Mouse (Mus musculus) olfactory bulb, adult 2 months (tissue): ENCODE results near the gene Gal3st2c. TPM values are rescaled to one million over a fixed set of nuclear protein-coding genes. Genes with fewer than 3 reads are reported as not detected.
"Not testable (repeated sequence)": the region's sequence is repeated elsewhere in the genome, so short reads cannot be mapped to it uniquely, and the experiment has no call there.

Experiments
- H3K27ac ChIP-seq: fragments of 200-500 bp; 2 replicates; pipeline ENCODE4 v1.5.1; 2012; ENCODE audit warnings: low read depth, low read length; ENCODE audit not compliant: insufficient read depth
- H3K4me1 ChIP-seq: fragments of 200-500 bp; 2 replicates; pipeline ENCODE4 v1.6.1; 2012; ENCODE audit warnings: low read length; ENCODE audit not compliant: control insufficient read depth, insufficient read depth
- H3K4me3 ChIP-seq: fragments of 200-500 bp; 2 replicates; pipeline ENCODE4 v1.5.1; 2012; ENCODE audit warnings: mild to moderate bottlenecking, low read depth, low read length, moderate library complexity; ENCODE audit not compliant: insufficient read depth
- CTCF ChIP-seq: fragments of 200-500 bp; IDR thresholded peaks from 2 replicates; pipeline ENCODE4 v1.5.1; 2012; ENCODE audit warnings: low read depth, mild to moderate bottlenecking, low read length, moderate library complexity; ENCODE audit not compliant: insufficient read depth
- POLR2A ChIP-seq: fragments of 200-500 bp; IDR thresholded peaks from 2 replicates; pipeline ENCODE4 v1.6.1; 2012; ENCODE audit warnings: mild to moderate bottlenecking, low read depth, low read length, moderate library complexity; ENCODE audit not compliant: insufficient read depth
- WGBS: fragments of 180-500 bp; shearing (Covaris S2); methylation state at CpG from one replicate; pipeline ENCODE4 v1.1.7; 2018; 5-methylcytosine and 5-hydroxymethylcytosine counted together
- polyA plus RNA-seq: library from polyadenylated mRNA; stranded (reverse); fragments of >200 nt; gene quantifications from 2 replicates; pipeline ENCODE4 v1.2.4, GENCODE M21; 2012; ENCODE audit warnings: low replicate concordance; ENCODE audit not compliant: missing spikeins, insufficient read depth, insufficient read length

The Gal3st2c gene
- polyA plus RNA-seq, 1 experiment: not detected

GRCm38 (mm10) chr1:94040391-94040790, 50.1 kb downstream of the Gal3st2c start:
- 95% methylated on average over 2 of the region's 2 CpGs for WGBS
- no peaks in the 10 kb centered on the region; the same call in 1 of the 2 replicates for H3K4me1 ChIP-seq
- no peak for TF ChIP-seq CTCF
- TF ChIP-seq POLR2A: no peak

GRCm38 (mm10) chr1:94045559-94045958, 55.2 kb downstream of the Gal3st2c start:
- H3K27ac ChIP-seq: no peak overlapping the region
- no peaks in the 10 kb centered on the region for H3K4me1 ChIP-seq
- TF ChIP-seq CTCF: no peak
- no peak for TF ChIP-seq POLR2A
- H3K4me3 ChIP-seq: no peak overlapping the region
- 89% methylated on average over 3 of the region's 3 CpGs for WGBS

More at GRCm38 (mm10) chr1:94040391-94040790, 50.1 kb downstream of the Gal3st2c start:
- no peak overlapping the region for H3K4me3 ChIP-seq
- H3K27ac ChIP-seq: no peak overlapping the region

GRCm38 (mm10) chr1:94046544-94046943, 56.2 kb downstream of the Gal3st2c start:
- TF ChIP-seq CTCF: no peak
- TF ChIP-seq POLR2A: no peak
- no peak overlapping the region for H3K27ac ChIP-seq
- H3K4me1 ChIP-seq: no peaks in the 10 kb centered on the region
- whole genome bisulfite sequencing: 69% methylated on average over 4 of the region's 4 CpGs
- H3K4me3 ChIP-seq: no peak overlapping the region

- Histone ChIP-seq H3K4me3 (no peak overlapping the region), H3K4me1 (peaks cover 18% of the 10 kb centered on the region), H3K27ac (no peak overlapping the region)
- 85% methylated on average over 5 of the region's 5 CpGs for WGBS
- TF ChIP-seq POLR2A (no peak), CTCF (no peak)
Observed at GRCm38 (mm10) chr1:94051104-94051503, 60.8 kb downstream of the Gal3st2c start.

- H3K4me1 ChIP-seq: peaks cover 18% of the 10 kb centered on the region
- H3K4me3 ChIP-seq: no peak within 1 kb of the TSS
- H3K27ac ChIP-seq: peak within 1 kb of the TSS; percentile 80
- no peak for TF ChIP-seq CTCF
- TF ChIP-seq POLR2A: no peak
- 75% methylated on average over 6 of the region's 6 CpGs for WGBS
Observed at GRCm38 (mm10) chr1:94052373-94052772, 62.1 kb downstream of the Gal3st2c start, which contains the start of gene Pdcd1. Gene Pdcd1, minus strand, starts transcription at chr1:94052553.

DNA sequence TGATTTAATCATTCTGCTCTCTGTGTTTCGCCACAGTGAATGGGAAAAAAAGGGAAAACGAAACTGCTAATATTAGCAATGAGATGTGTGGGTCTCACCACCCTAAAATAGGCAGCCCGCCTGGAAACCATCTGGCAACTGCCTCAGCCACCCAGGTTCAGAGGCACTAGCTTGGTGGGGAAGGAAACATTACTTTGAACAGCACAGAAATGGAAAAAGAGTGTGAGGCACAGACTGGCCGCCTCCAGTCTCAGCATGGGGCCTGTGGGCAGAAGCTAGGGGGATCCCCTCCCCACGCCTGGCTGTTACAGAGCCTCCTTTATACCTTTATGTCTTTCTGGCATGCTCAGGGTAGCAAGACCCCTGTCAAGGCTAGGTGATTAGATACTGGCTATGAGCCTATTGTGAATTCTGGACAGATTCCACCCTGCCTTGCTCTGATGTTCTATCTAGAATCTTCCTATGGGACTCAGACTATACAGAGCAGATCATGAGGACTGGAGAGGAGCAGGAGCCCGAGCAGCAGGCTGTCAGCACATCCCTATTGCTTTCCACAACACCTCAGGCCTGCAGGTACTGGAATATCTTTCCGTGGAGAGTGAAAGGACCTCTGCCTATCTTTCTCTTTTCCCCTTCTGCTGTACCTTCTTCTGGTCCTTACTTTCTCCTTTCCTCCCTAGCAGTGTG, 63.4 kb downstream of the Gal3st2c start:
- no peak for TF ChIP-seq POLR2A
- no peak for TF ChIP-seq CTCF
- 42% methylated on average over 7 of the region's 7 CpGs for WGBS
- peak overlapping the region; percentile 80; the same call in 1 of the 2 replicates for H3K27ac ChIP-seq
- no peak overlapping the region for H3K4me3 ChIP-seq
- H3K4me1 ChIP-seq: peaks cover 18% of the 10 kb centered on the region

DNA sequence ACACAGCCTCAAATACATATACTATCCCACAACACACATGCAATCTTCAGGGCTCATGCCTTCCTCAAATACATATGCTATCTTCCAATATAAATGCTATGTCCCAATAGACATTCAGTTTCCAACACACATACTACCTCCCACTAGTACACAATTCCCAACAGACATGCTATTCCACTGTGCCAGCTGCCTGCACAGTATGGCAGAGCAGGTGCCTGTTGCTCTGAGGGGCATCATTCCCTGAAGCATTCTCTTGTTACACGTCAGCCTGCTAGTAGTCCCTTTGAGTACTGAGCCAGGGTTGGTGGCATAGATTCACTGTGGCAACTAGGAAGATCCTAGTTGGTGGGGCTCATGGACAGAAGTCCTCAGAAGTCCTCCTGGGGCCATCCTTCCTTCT, 64.2 kb downstream of the Gal3st2c start:
- Histone ChIP-seq H3K4me3 (no peak overlapping the region), H3K27ac (no peak overlapping the region), H3K4me1 (peaks cover 18% of the 10 kb centered on the region)
- WGBS: 91% methylated on average over 1 of the region's 1 CpGs
- TF ChIP-seq CTCF (no peak), POLR2A (no peak)

DNA sequence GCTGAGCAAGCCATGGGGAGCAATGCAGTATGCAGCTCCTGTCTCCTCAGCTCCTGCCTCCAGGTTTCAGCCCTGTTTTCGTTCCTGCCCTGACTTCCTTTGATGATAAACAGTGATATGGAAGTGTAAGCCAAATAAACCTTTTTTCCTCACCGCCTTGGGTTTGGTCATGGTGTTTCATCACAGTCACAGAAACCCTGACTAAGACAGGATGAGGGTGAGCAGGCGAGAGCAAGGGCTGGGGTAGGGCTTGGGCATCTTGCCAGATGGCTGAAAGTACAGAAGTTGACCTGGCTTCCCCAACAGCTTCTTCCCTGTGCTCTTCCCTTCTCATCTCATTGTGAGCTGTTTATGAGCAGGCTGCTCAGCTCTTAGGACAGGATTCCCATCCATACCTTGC, 65.7 kb downstream of the Gal3st2c start:
- H3K27ac ChIP-seq: no peak overlapping the region
- WGBS: 83% methylated on average over 3 of the region's 3 CpGs
- H3K4me3 ChIP-seq: no peak overlapping the region
- H3K4me1 ChIP-seq: peaks cover 18% of the 10 kb centered on the region
- TF ChIP-seq POLR2A (no peak), CTCF (no peak)

- TF ChIP-seq POLR2A: no peak
- TF ChIP-seq CTCF: no peak
- WGBS: 94% methylated on average over 2 of the region's 2 CpGs
- Histone ChIP-seq H3K4me1 (peaks cover 15% of the 10 kb centered on the region), H3K27ac (no peak overlapping the region), H3K4me3 (no peak overlapping the region)
Observed at GRCm38 (mm10) chr1:94057401-94057800, 67.1 kb downstream of the Gal3st2c start.

DNA sequence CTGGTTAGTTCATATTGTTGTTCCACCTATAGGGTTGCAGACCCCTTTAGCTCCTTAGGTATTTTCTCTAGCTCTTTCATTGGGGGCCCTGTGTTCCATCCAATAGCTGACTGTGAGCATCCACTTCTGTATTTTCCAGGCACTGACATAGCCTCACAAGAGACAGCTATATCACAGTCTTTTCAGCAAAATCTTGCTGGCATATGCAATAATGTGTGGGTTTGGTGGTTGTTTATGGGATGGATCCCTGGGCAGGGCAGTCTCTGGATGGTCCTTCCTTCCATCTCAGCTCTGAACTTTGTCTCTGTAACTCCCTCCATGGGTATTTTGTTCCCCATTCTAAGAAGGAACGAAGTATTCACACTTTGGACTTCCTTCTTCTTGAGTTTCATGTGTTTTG, 68.0 kb downstream of the Gal3st2c start:
- not testable (repeated sequence) for H3K4me1 ChIP-seq, H3K27ac ChIP-seq, H3K4me3 ChIP-seq
- 71% methylated on average over 1 of the region's 1 CpGs for WGBS

Other genes with a start within 250 kb of the Gal3st2c start
- gene Atg4b, start 239.0 kb upstream of the Gal3st2c start, polyA plus RNA-seq: not detected in 2 replicates
- gene Thap4, start 235.6 kb upstream of the Gal3st2c start, polyA plus RNA-seq: not detected in 2 replicates
- not detected in 2 replicates for gene Dtymk, start 188.6 kb upstream of the Gal3st2c start, polyA plus RNA-seq
- gene Ing5, start 186.5 kb upstream of the Gal3st2c start, polyA plus RNA-seq: not detected in 2 replicates
- not detected in 2 replicates for gene D2hgdh, start 165.6 kb upstream of the Gal3st2c start, polyA plus RNA-seq
- gene Gal3st2, start 129.2 kb upstream of the Gal3st2c start, polyA plus RNA-seq: not detected in 2 replicates
- not detected in 2 replicates for gene Gal3st2b, start 72.2 kb upstream of the Gal3st2c start, polyA plus RNA-seq
- not detected in 2 replicates for gene Neu4, start 29.9 kb downstream of the Gal3st2c start, polyA plus RNA-seq
- not detected in 2 replicates for gene Pdcd1, start 62.0 kb downstream of the Gal3st2c start, polyA plus RNA-seq